Mouse (Mus musculus): ENCODE measurements around the gene Lrrc8b. TPM values are rescaled to one million over a fixed set of nuclear protein-coding genes. Genes with fewer than 3 reads are reported as not detected.

Lrrc8b gene
- polyA plus RNA-seq (2012; rRNA removed), result 12.6 TPM in 2 replicates

- no peak for DNase-seq (ENCODE audit: low read depth)
These were observed at the start of gene Lrrc8b for GRCm38 (mm10) chr5:105415198-105415791. TSS of gene Lrrc8b (plus strand) at chr5:105415775.

GRCm38 (mm10) chr5:105381482-105381881 is 34.1 kb upstream of the Lrrc8b start:
- no peak for DNase-seq (ENCODE audit: low read depth)

GRCm38 (mm10) chr5:105390346-105390745 is 25.2 kb upstream of the Lrrc8b start:
- DNase-seq (ENCODE audit: low read depth), result no peak

- no peak for DNase-seq (ENCODE audit: low read depth)
These were observed 21.8 kb upstream of the Lrrc8b start for GRCm38 (mm10) chr5:105393731-105394130.

- no peak for DNase-seq (ENCODE audit: low read depth)
These were observed 20.4 kb upstream of the Lrrc8b start for GRCm38 (mm10) chr5:105395188-105395587.

- DNase-seq (ENCODE audit: low read depth), result no peak
These were observed 16.6 kb upstream of the Lrrc8b start for GRCm38 (mm10) chr5:105398966-105399365.

- no peak for DNase-seq (ENCODE audit: low read depth)
These were observed 15.7 kb upstream of the Lrrc8b start for GRCm38 (mm10) chr5:105399631-105400423.

GRCm38 (mm10) chr5:105400424-105401375 is 14.9 kb upstream of the Lrrc8b start:
- no peak for DNase-seq (ENCODE audit: low read depth)

GRCm38 (mm10) chr5:105401536-105401935 is 14.0 kb upstream of the Lrrc8b start:
- DNase-seq (ENCODE audit: low read depth), result no peak

- no peak for DNase-seq (ENCODE audit: low read depth)
These were observed 10.6 kb upstream of the Lrrc8b start for GRCm38 (mm10) chr5:105404961-105405360.

- no peak for DNase-seq (ENCODE audit: low read depth)
These were observed 7.9 kb upstream of the Lrrc8b start for GRCm38 (mm10) chr5:105407661-105408060.

- DNase-seq (ENCODE audit: low read depth), result no peak
These were observed 6.5 kb upstream of the Lrrc8b start for GRCm38 (mm10) chr5:105409092-105409491.

- no peak for DNase-seq (ENCODE audit: low read depth)
These were observed 4.9 kb upstream of the Lrrc8b start for GRCm38 (mm10) chr5:105410521-105411293.

- no peak for DNase-seq (ENCODE audit: low read depth)
These were observed 4.3 kb upstream of the Lrrc8b start for GRCm38 (mm10) chr5:105411294-105411570.

- DNase-seq (ENCODE audit: low read depth), result no peak
These were observed 3.8 kb upstream of the Lrrc8b start for GRCm38 (mm10) chr5:105411768-105412167.

- DNase-seq (ENCODE audit: low read depth), result no peak
These were observed 2.9 kb upstream of the Lrrc8b start for GRCm38 (mm10) chr5:105412634-105413033.

- DNase-seq (ENCODE audit: low read depth), result no peak
These were observed 1.0 kb upstream of the Lrrc8b start for GRCm38 (mm10) chr5:105414341-105415120.

- no peak for DNase-seq (ENCODE audit: low read depth)
These were observed 538 bp downstream of the Lrrc8b start for GRCm38 (mm10) chr5:105415951-105416675.

- DNase-seq (ENCODE audit: low read depth), result no peak
These were observed 1.6 kb downstream of the Lrrc8b start for GRCm38 (mm10) chr5:105417217-105417616.

GRCm38 (mm10) chr5:105418364-105418763 is 2.8 kb downstream of the Lrrc8b start:
- peak; percentile 38 for DNase-seq (ENCODE audit: low read depth)

All from gonadal fat pad, adult 2 months (tissue).